22 mouse cellular contexts compared by ENCODE assay signal in the genomic region with DNA sequence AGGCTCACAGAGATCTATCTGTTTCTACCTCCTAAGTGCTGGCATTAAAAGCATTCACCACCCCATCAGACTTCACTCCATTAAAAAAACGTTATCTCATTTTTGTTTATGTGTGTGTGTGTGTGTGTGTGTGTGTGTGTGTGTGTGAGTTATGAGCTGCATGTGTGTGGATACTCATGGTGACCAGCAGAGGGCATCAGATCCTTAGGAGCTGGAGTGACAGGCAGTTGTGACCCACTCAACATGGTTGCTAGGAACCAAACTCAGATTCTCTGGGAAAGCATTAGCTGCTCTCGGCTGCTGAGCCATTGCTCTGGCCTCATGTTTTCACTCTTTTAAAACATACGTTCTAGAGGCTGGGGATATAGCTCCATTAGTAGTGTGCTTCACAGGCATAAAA.
DNase-seq lines count a peak whose midpoint lies in the region; ATAC-seq and TF ChIP-seq lines count a peak whose summit lies in the region.
"Had no signal": no experiment of that assay in that cellular context is flagged by ENCODE, and none has a peak within 500 bp of the region (broad histone marks: within the 10 kb centered on the region; RNA-seq: fewer than 3 reads in every experiment).

No protein-coding gene starts in this region.

- no peak for TF ChIP-seq POLR2A in MEL (IDR thresholded peaks at IDR 0.05; ENCODE audit: control insufficient read depth in 1 of 2, insufficient read depth in 1 of 2, low read depth in 1 of 2, low read length in 2 of 2, poor library complexity in 1 of 2)
- no peak for TF ChIP-seq POLR2A in cortical plate, adult 2 months (IDR thresholded peaks at IDR 0.05; ENCODE audit: extremely low read depth, insufficient read depth, low read length)

- no peaks in the 10 kb centered on the region for H3K36me3 ChIP-seq in hindbrain, postnatal 0 days (ENCODE audit: insufficient read depth, low read length)
- H3K36me3 ChIP-seq in hindbrain, embryonic 14.5 days (replicated peaks; ENCODE audit: control insufficient read depth, insufficient read depth) = no peaks in the 10 kb centered on the region
- H3K36me3 ChIP-seq in lung, embryonic 14.5 days (ENCODE audit: insufficient read depth) = no peaks in the 10 kb centered on the region
- no peaks in the 10 kb centered on the region for H3K36me3 ChIP-seq in MEL (ENCODE audit: control insufficient read depth in 1 of 2, insufficient read depth in 2 of 2, low read length in 2 of 2)
- no peaks in the 10 kb centered on the region for H3K36me3 ChIP-seq in heart, embryonic 11.5 days (ENCODE audit: control insufficient read depth, insufficient read depth, low read length)
- H3K36me3 ChIP-seq: G1E; heart, embryonic 15.5 days; hindbrain, embryonic 10.5 days; limb, embryonic 13.5 days; neural tube, embryonic 12.5 days; stomach, embryonic 15.5 days had no signal

- TF ChIP-seq EP300 in MEL (IDR thresholded peaks at IDR 0.05; ENCODE audit: low read depth in 1 of 2, low read length in 2 of 2) = no peak

- no peaks in the 10 kb centered on the region for H3K9me3 ChIP-seq in hindbrain, postnatal 0 days (ENCODE audit: low read length)
- no peaks in the 10 kb centered on the region for H3K9me3 ChIP-seq in hindbrain, embryonic 14.5 days (ENCODE audit: control insufficient read depth, low read length)
- no peaks in the 10 kb centered on the region for H3K9me3 ChIP-seq in lung, embryonic 14.5 days (ENCODE audit: low read depth, low read length)
- H3K9me3 ChIP-seq in MEL (replicated peaks; ENCODE audit: insufficient read depth, low read length) = no peaks in the 10 kb centered on the region
- H3K9me3 ChIP-seq in heart, embryonic 11.5 days (replicated peaks; ENCODE audit: control insufficient read depth, low read length) = no peaks in the 10 kb centered on the region
- H3K9me3 ChIP-seq: heart, embryonic 15.5 days; hindbrain, embryonic 10.5 days; stomach, embryonic 15.5 days had no signal

- no peak overlapping the region for H3K4me2 ChIP-seq in hindbrain, postnatal 0 days (ENCODE audit: low read depth, low read length)
- H3K4me2 ChIP-seq in hindbrain, embryonic 14.5 days (replicated peaks) = no peak overlapping the region
- H3K4me2 ChIP-seq in lung, embryonic 14.5 days = no peak overlapping the region
- no peak overlapping the region for H3K4me2 ChIP-seq in heart, embryonic 11.5 days
- H3K4me2 ChIP-seq: heart, embryonic 15.5 days; limb, embryonic 13.5 days; neural tube, embryonic 12.5 days; stomach, embryonic 15.5 days had no signal

- H3K27me3 ChIP-seq in hindbrain, postnatal 0 days (ENCODE audit: insufficient read depth, low read length) = no peaks in the 10 kb centered on the region
- H3K27me3 ChIP-seq in hindbrain, embryonic 14.5 days (ENCODE audit: control insufficient read depth, insufficient read depth, low read length) = no peaks in the 10 kb centered on the region
- H3K27me3 ChIP-seq in lung, embryonic 14.5 days (ENCODE audit: insufficient read depth, low read length) = no peaks in the 10 kb centered on the region
- peaks cover 0 to under 1% of the 10 kb centered on the region in 2 experiments; a peak in 2 of 4 replicates for H3K27me3 ChIP-seq in MEL (ENCODE audit: control insufficient read depth in 1 of 2, insufficient read depth in 2 of 2, low read length in 2 of 2)
- H3K27me3 ChIP-seq in heart, embryonic 11.5 days (ENCODE audit: control insufficient read depth, insufficient read depth, low read length) = peaks cover 2% of the 10 kb centered on the region; the same call in 1 of the 2 replicates
- H3K27me3 ChIP-seq: neural tube, embryonic 12.5 days; stomach, embryonic 15.5 days had no signal

- no peak overlapping the region for H3K9ac ChIP-seq in hindbrain, postnatal 0 days (replicated peaks; ENCODE audit: low read length)
- H3K9ac ChIP-seq in hindbrain, embryonic 14.5 days = no peak overlapping the region
- no peak overlapping the region for H3K9ac ChIP-seq in lung, embryonic 14.5 days
- H3K9ac ChIP-seq in MEL (ENCODE audit: control insufficient read depth, low read depth, low read length, poor library complexity, severe bottlenecking) = no peak overlapping the region
- no peak overlapping the region for H3K9ac ChIP-seq in heart, embryonic 11.5 days (ENCODE audit: low read depth, low read length)
- H3K9ac ChIP-seq: heart, embryonic 15.5 days; limb, embryonic 13.5 days; neural tube, embryonic 12.5 days; stomach, embryonic 15.5 days had no signal

- 95% methylated on average over 3 of the region's 3 CpGs for WGBS in hindbrain, postnatal 0 days
- 94% methylated on average over 3 of the region's 3 CpGs for WGBS in hindbrain, embryonic 14.5 days
- WGBS in lung, embryonic 14.5 days = 84% methylated on average over 3 of the region's 3 CpGs
- WGBS in heart, embryonic 11.5 days (ENCODE audit: insufficient replicate concordance) = 82% methylated on average over 3 of the region's 3 CpGs

- no peak for ATAC-seq in hindbrain, postnatal 0 days
- ATAC-seq in hindbrain, embryonic 14.5 days (ENCODE audit: low FRiP score) = no peak
- no peak for ATAC-seq in lung, embryonic 14.5 days (ENCODE audit: insufficient read depth)
- ATAC-seq in granulocyte monocyte progenitor cell, adult 5-6 weeks (replicated peaks; ENCODE audit: poor library complexity, severe bottlenecking) = no peak
- no peak for ATAC-seq in heart, embryonic 11.5 days (replicated peaks; ENCODE audit: insufficient number of reproducible peaks, low FRiP score, low TSS enrichment)
- ATAC-seq: forebrain, embryonic 16.5 days; inflammation-experienced regulatory T-cells, adult 6 months had no signal

- no peak overlapping the region for H3K27ac ChIP-seq in hindbrain, postnatal 0 days
- no peak overlapping the region for H3K27ac ChIP-seq in hindbrain, embryonic 14.5 days
- H3K27ac ChIP-seq in lung, embryonic 14.5 days (ENCODE audit: low read depth) = no peak overlapping the region
- H3K27ac ChIP-seq in MEL (ENCODE audit: control insufficient read depth, low read depth, low read length) = no peak overlapping the region
- H3K27ac ChIP-seq in cortical plate, adult 2 months (ENCODE audit: insufficient read depth, low read length) = 0 out of 2 replicates have a peak overlapping the region, but pooled peaks have one; percentile 17
- no peak overlapping the region for H3K27ac ChIP-seq in heart, embryonic 11.5 days (ENCODE audit: low read depth, low read length)
- H3K27ac ChIP-seq: heart, embryonic 15.5 days; hindbrain, embryonic 10.5 days; limb, embryonic 13.5 days; neural tube, embryonic 12.5 days; stomach, embryonic 15.5 days had no signal

- peak; percentile 43 for TF ChIP-seq RAD21 in MEL (IDR thresholded peaks at IDR 0.05; ENCODE audit: low read depth, low read length)

- H3K79me2 ChIP-seq in MEL (ENCODE audit: control insufficient read depth, insufficient read depth, low read length, poor library complexity) = no peaks in the 10 kb centered on the region

- peak; percentile 38 for DNase-seq in hindbrain, postnatal 0 days (ENCODE audit: low spot score)
- DNase-seq in hindbrain, embryonic 14.5 days (ENCODE audit: low spot score) = no peak
- no peak for DNase-seq in lung, embryonic 14.5 days
- no peak for DNase-seq in lung, postnatal 36 days
- DNase-seq in MEL (ENCODE audit: low read depth, low spot score) = peak; percentile 15
- DNase-seq: adrenal gland, postnatal 10 days; cerebellum, postnatal 14 days; heart, adult 18-20 months; kidney, postnatal 10 days; spleen, adult 18-20 months had no signal

- H3K4me1 ChIP-seq in hindbrain, postnatal 0 days (ENCODE audit: insufficient read depth, low read length) = 0 out of 2 replicates have a peak, but pooled peaks cover 4% of the 10 kb centered on the region
- H3K4me1 ChIP-seq in hindbrain, embryonic 14.5 days (replicated peaks; ENCODE audit: control insufficient read depth, insufficient read depth, low read length) = 0 out of 2 replicates have a peak, but pooled peaks cover 3% of the 10 kb centered on the region
- no peaks in the 10 kb centered on the region for H3K4me1 ChIP-seq in lung, embryonic 14.5 days (ENCODE audit: insufficient read depth)
- no peaks in the 10 kb centered on the region for H3K4me1 ChIP-seq in MEL (ENCODE audit: control insufficient read depth in 1 of 2, insufficient read depth in 2 of 2, low read length in 2 of 2)
- peaks cover 21% of the 10 kb centered on the region for H3K4me1 ChIP-seq in cortical plate, adult 2 months (ENCODE audit: control insufficient read depth, insufficient read depth, low read length)
- no peaks in the 10 kb centered on the region for H3K4me1 ChIP-seq in heart, embryonic 11.5 days (ENCODE audit: control insufficient read depth, insufficient read depth, low read length)
- H3K4me1 ChIP-seq: heart, embryonic 15.5 days; neural tube, embryonic 12.5 days; stomach, embryonic 15.5 days had no signal

- H3K4me3 ChIP-seq in hindbrain, postnatal 0 days (ENCODE audit: low read length) = no peak overlapping the region
- no peak overlapping the region for H3K4me3 ChIP-seq in hindbrain, embryonic 14.5 days (replicated peaks; ENCODE audit: low read length)
- no peak overlapping the region for H3K4me3 ChIP-seq in lung, embryonic 14.5 days (ENCODE audit: low read depth, low read length)
- no peak overlapping the region for H3K4me3 ChIP-seq in MEL (ENCODE audit: control insufficient read depth in 1 of 2, insufficient read depth in 1 of 2, low read depth in 2 of 2, low read length in 2 of 2)
- no peak overlapping the region for H3K4me3 ChIP-seq in cortical plate, adult 2 months (ENCODE audit: insufficient read depth, low read length)
- H3K4me3 ChIP-seq in heart, embryonic 11.5 days (ENCODE audit: low read depth, low read length) = no peak overlapping the region
- H3K4me3 ChIP-seq: erythroblast, embryonic 14.5 days; heart, embryonic 15.5 days; hindbrain, embryonic 10.5 days; limb, embryonic 13.5 days; neural tube, embryonic 12.5 days; stomach, embryonic 15.5 days had no signal

- peak; percentile 53 for TF ChIP-seq CTCF in hindbrain, postnatal 0 days (IDR thresholded peaks at IDR 0.05; ENCODE audit: low read depth)
- TF ChIP-seq CTCF in lung, embryonic 14.5 days (IDR thresholded peaks at IDR 0.05; ENCODE audit: low read depth) = peak; percentile 43
- TF ChIP-seq CTCF in MEL (IDR thresholded peaks at IDR 0.05 in 2 of 3, conservative IDR thresholded peaks at IDR 0.05 in 1 of 3; ENCODE audit: control insufficient read depth in 1 of 3, insufficient read depth in 1 of 3, low read depth in 2 of 3, low read length in 3 of 3, poor library complexity in 1 of 3, severe bottlenecking in 1 of 3) = peak; percentile 26 to 53 (median 49); a peak in 5 of 6 replicates
- peak; percentile 36 for TF ChIP-seq CTCF in cortical plate, adult 2 months (IDR thresholded peaks at IDR 0.05; ENCODE audit: extremely low read depth, insufficient read depth, low read length)

TF ChIP-seq in MEL, 35 proteins besides CTCF, POLR2A, EP300 and RAD21:
- TF ChIP-seq SMC3 (IDR thresholded peaks at IDR 0.05; ENCODE audit: low read depth, low read length) (peak; percentile 53), ZC3H11A (IDR thresholded peaks at IDR 0.05; ENCODE audit: low read depth, low read length) (0 out of 2 replicates have a peak, but pooled peaks have one; percentile 4), NELFE (IDR thresholded peaks at IDR 0.05; ENCODE audit: low read depth, low read length) (no peak)

Comparison
In these comparisons a context has a peak if more than half of its experiments do, and no peak if none do; other contexts are left out.
1. DNase-seq: peak in hindbrain, postnatal 0 days (single experiment) and MEL (single experiment); none in hindbrain, embryonic 14.5 days (single experiment), lung, embryonic 14.5 days (single experiment) and lung, postnatal 36 days (single experiment).
2. Peak in every context shown above with its lines, with median percentiles within 50 percentile points of each other: CTCF ChIP-seq.